Mouse (Mus musculus) B cell, adult 67 days (primary cell): Measurements from ENCODE around the gene Bpifa2. TPM values are rescaled to one million over a fixed set of nuclear protein-coding genes. Genes with fewer than 3 reads are reported as not detected.

Experiments
- total RNA-seq, 2 experiments: library from RNA; stranded (reverse); gene quantifications; 4 replicates each; pipeline ENCODE4 v1.2.4; 2023

Bpifa2 gene
- total RNA-seq = not detected

GRCm38 (mm10) chr2:154007965-154008364 lies at the start of gene Bpifa2:
Gene Bpifa2, plus strand, starts transcription at chr2:154008265.

DNA sequence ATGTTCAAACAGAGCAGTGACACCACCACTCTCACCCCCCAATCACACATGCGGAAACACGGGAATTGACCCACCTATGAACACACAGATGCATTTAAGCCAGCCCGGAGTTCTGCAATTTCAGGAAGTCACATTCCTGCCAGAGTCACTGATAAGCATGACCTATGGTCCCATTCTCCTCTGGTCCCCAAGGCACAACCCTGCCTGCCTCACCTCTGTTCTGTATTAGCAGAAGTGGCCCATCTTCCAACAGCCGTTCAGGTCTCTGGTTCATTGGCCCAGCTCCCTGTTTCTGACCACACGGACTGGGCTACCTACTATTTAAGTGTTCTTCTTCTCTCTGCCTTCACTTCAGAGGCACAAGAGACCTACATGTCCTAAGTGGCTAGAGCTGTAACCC lies 33.5 kb upstream of the Bpifa2 start, which contains the start of gene Bpifa6:
Gene Bpifa6 (plus strand): TSS at position 364 of the 400 bp plus-strand sequence.

Other genes starting within 250 kb of the Bpifa2 start
- 1 to 10 TPM in 1 of 2 experiments, under 1 TPM in 1; 0.58 to 1.4 TPM for gene Efcab8, start 228.3 kb upstream of the Bpifa2 start, total RNA-seq
- not detected for gene Sun5, start 137.2 kb upstream of the Bpifa2 start, total RNA-seq
- not detected for gene Bpifb2, start 133.2 kb upstream of the Bpifa2 start, total RNA-seq
- gene Bpifb6, start 107.9 kb upstream of the Bpifa2 start, total RNA-seq = not detected
- gene Bpifb3, start 90.0 kb upstream of the Bpifa2 start, total RNA-seq = not detected
- not detected for gene Bpifb4, start 70.1 kb upstream of the Bpifa2 start, total RNA-seq
- gene Bpifa6, start 33.3 kb upstream of the Bpifa2 start, total RNA-seq = not detected
- not detected for gene Bpifa3, start 122.1 kb downstream of the Bpifa2 start, total RNA-seq
- not detected for gene Bpifa1, start 134.6 kb downstream of the Bpifa2 start, total RNA-seq
- not detected for gene Bpifa5, start 154.3 kb downstream of the Bpifa2 start, total RNA-seq
- gene Bpifb1, start 182.6 kb downstream of the Bpifa2 start, total RNA-seq = not detected
- not detected for gene Bpifb5, start 215.5 kb downstream of the Bpifa2 start, total RNA-seq
- gene Bpifb9a, start 249.6 kb downstream of the Bpifa2 start, total RNA-seq = not detected